Mouse (Mus musculus): ENCODE data around the gene Olfr171.

DNA sequence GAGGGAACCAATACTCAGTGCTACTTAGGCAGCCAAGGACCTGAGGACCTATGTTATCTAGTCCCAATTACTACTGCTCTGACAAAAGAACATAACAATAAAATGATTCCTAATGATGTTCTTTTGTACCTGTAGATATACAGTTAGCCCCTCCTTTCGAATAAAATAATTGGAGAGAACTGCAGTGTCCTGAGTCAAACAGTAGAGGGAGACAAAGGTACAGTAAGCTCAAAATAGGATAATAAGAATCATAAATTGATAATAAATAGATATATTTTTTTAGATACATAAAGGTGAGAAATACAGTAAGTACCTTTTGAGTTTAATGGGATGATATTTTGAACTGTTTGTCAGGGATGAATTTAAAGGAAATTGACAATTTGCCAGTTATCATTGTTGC is 36.6 kb upstream of the Olfr171 start:
- TF ChIP-seq CTCF (IDR thresholded peaks at IDR 0.05 in 2 of 3, conservative IDR thresholded peaks at IDR 0.05 in 1 of 3; ENCODE audit: control insufficient read depth in 1 of 3, insufficient read depth in 1 of 3, low read depth in 2 of 3, low read length in 3 of 3, poor library complexity in 1 of 3, severe bottlenecking in 1 of 3) (peak in 2 of 3 experiments; percentile 41 to 59; a peak in 3 of 6 replicates), RCOR1 (IDR thresholded peaks at IDR 0.05; ENCODE audit: low read depth, low read length) (no peak), UBTF (IDR thresholded peaks at IDR 0.05; ENCODE audit: borderline replicate concordance, insufficient read depth, low read depth, low read length) (no peak), POLR2A (IDR thresholded peaks at IDR 0.05; ENCODE audit: control insufficient read depth in 1 of 2, insufficient read depth in 1 of 2, low read depth in 1 of 2, low read length in 2 of 2, poor library complexity in 1 of 2) (no peak), EP300 (IDR thresholded peaks at IDR 0.05; ENCODE audit: low read depth in 1 of 2, low read length in 2 of 2) (no peak), ZC3H11A (IDR thresholded peaks at IDR 0.05; ENCODE audit: low read depth, low read length) (0 out of 2 replicates have a peak, but pooled peaks have one; percentile 30), GABPA (IDR thresholded peaks at IDR 0.05; ENCODE audit: low read depth, low read length) (no peak), NRF1 (IDR thresholded peaks at IDR 0.05; ENCODE audit: insufficient read depth, low read depth, low read length, poor library complexity, severe bottlenecking) (no peak), MXI1 (IDR thresholded peaks at IDR 0.05; ENCODE audit: low read depth, low read length) (no peak)

Data from MEL (cell line).